Mouse (Mus musculus) embryonic facial prominence, embryonic 11.5 days (tissue): ENCODE data around the gene Zfand6. TPM values are rescaled to one million over a fixed set of nuclear protein-coding genes. Genes with fewer than 3 reads are reported as not detected.

ENCODE experiments used
- ATAC-seq: fragments of 200-750 bp; cut with Nextera tagmentation; replicated peaks from 2 replicates; pipeline ENCODE4 v1.8.0; 2017; ENCODE audit warnings: low read depth; ENCODE audit not compliant: insufficient number of reproducible peaks, low FRiP score, low TSS enrichment
- DNase-seq: peaks from one replicate; pipeline ENCODE4 v3.0.0-alpha.2; 2015; ENCODE audit warnings: low spot score
- H3K27ac ChIP-seq: fragments of 300-500 bp; sonication (generic); replicated peaks from 2 replicates; pipeline ENCODE4 v1.5.1; 2014; ENCODE audit warnings: mild to moderate bottlenecking, low read depth, low read length, control low read depth
- H3K27me3 ChIP-seq: fragments of 300-500 bp; sonication (generic); 2 replicates; pipeline ENCODE4 v1.6.1; 2014; ENCODE audit warnings: mild to moderate bottlenecking, low read length, moderate library complexity, mixed read lengths; ENCODE audit not compliant: control insufficient read depth, insufficient read depth
- H3K36me3 ChIP-seq: fragments of 300-500 bp; sonication (generic); replicated peaks from 2 replicates; pipeline ENCODE4 v1.6.1; 2014; ENCODE audit warnings: low read depth, mild to moderate bottlenecking, low read length, moderate library complexity, mixed read lengths; ENCODE audit not compliant: control insufficient read depth, insufficient read depth
- H3K4me1 ChIP-seq: fragments of 300-500 bp; sonication (generic); 2 replicates; pipeline ENCODE4 v1.6.1; 2014; ENCODE audit warnings: low read length, mixed read lengths; ENCODE audit not compliant: control insufficient read depth, insufficient read depth
- H3K4me2 ChIP-seq: fragments of 300-500 bp; sonication (generic); 2 replicates; pipeline ENCODE4 v1.6.1; 2014; ENCODE audit warnings: low read depth, mild to moderate bottlenecking, control low read depth, low read length, moderate library complexity
- H3K4me3 ChIP-seq: fragments of 300-500 bp; sonication (generic); 2 replicates; pipeline ENCODE4 v1.5.1; 2014; ENCODE audit warnings: low read depth, low read length, control low read depth
- H3K9ac ChIP-seq: fragments of 300-500 bp; sonication (generic); replicated peaks from 2 replicates; pipeline ENCODE4 v1.6.1; 2014; ENCODE audit warnings: mild to moderate bottlenecking, control low read depth, low read length
- H3K9me3 ChIP-seq: fragments of 300-500 bp; sonication (generic); replicated peaks from 2 replicates; pipeline ENCODE4 v1.6.1; 2016; ENCODE audit warnings: mild to moderate bottlenecking, low read length, inconsistent platforms, mixed read lengths; ENCODE audit not compliant: control insufficient read depth
- WGBS: fragments of 180-500 bp; shearing (Covaris S2); extraction: QIAGEN DNeasy Blood & Tissue Kit; methylation state at CpG from one replicate; pipeline ENCODE4 v1.1.7; 2014; 5-methylcytosine and 5-hydroxymethylcytosine counted together
- polyA plus RNA-seq: library from polyadenylated mRNA; unstranded; fragments of >200 nt; fragmentation: Nextera tagmentation; extraction: Ambion mirVana; gene quantifications from 2 replicates; pipeline ENCODE4 v1.2.1, GENCODE M21; 2014

Gene Zfand6
- polyA plus RNA-seq, 1 experiment from 2014 or later, result 237 TPM

GRCm38 (mm10) chr7:84579769-84580168 is 110.0 kb downstream of the Zfand6 start:
- WGBS, result 75% methylated on average over 1 of the region's 1 CpGs
- Histone ChIP-seq H3K27me3 (no peaks in the 10 kb centered on the region), H3K4me3 (no peak overlapping the region), H3K9ac (no peak overlapping the region), H3K36me3 (no peaks in the 10 kb centered on the region), H3K9me3 (no peaks in the 10 kb centered on the region), H3K4me2 (no peak overlapping the region), H3K27ac (no peak overlapping the region), H3K4me1 (no peaks in the 10 kb centered on the region)
- ATAC-seq, result no peak
- no peak for DNase-seq

- no peaks in the 10 kb centered on the region for H3K27me3 ChIP-seq
- WGBS, result 83% methylated on average over 1 of the region's 1 CpGs
- no peaks in the 10 kb centered on the region for H3K4me1 ChIP-seq
- no peaks in the 10 kb centered on the region for H3K36me3 ChIP-seq
- H3K9ac ChIP-seq, result no peak overlapping the region
- no peak overlapping the region for H3K4me2 ChIP-seq
- H3K9me3 ChIP-seq, result no peaks in the 10 kb centered on the region
- no peak overlapping the region for H3K27ac ChIP-seq
- DNase-seq, result no peak
- no peak overlapping the region for H3K4me3 ChIP-seq
- no peak for ATAC-seq
These were observed 110.9 kb downstream of the Zfand6 start for GRCm38 (mm10) chr7:84578841-84579240.

GRCm38 (mm10) chr7:84577034-84577433 is 112.7 kb downstream of the Zfand6 start:
- Histone ChIP-seq H3K27ac (no peak overlapping the region), H3K27me3 (no peaks in the 10 kb centered on the region), H3K36me3 (no peaks in the 10 kb centered on the region), H3K9ac (no peak overlapping the region), H3K4me1 (no peaks in the 10 kb centered on the region), H3K4me2 (no peak overlapping the region), H3K4me3 (no peak overlapping the region), H3K9me3 (no peaks in the 10 kb centered on the region)
- ATAC-seq (no peak), DNase-seq (no peak)
- 76% methylated on average over 2 of the region's 2 CpGs for WGBS

GRCm38 (mm10) chr7:84566200-84566599 is 123.6 kb downstream of the Zfand6 start:
- H3K9ac ChIP-seq, result no peak overlapping the region
- H3K27ac ChIP-seq, result no peak overlapping the region
- no peak for ATAC-seq
- H3K36me3 ChIP-seq, result no peaks in the 10 kb centered on the region
- no peaks in the 10 kb centered on the region for H3K4me1 ChIP-seq
- no peaks in the 10 kb centered on the region for H3K27me3 ChIP-seq
- H3K9me3 ChIP-seq, result no peaks in the 10 kb centered on the region
- H3K4me3 ChIP-seq, result no peak overlapping the region
- no peak overlapping the region for H3K4me2 ChIP-seq
- 63% methylated on average over 6 of the region's 6 CpGs for WGBS
- no peak for DNase-seq

- no peak for ATAC-seq
- H3K27me3 ChIP-seq, result no peaks in the 10 kb centered on the region
These were observed 125.5 kb downstream of the Zfand6 start for GRCm38 (mm10) chr7:84564236-84564635.

More at GRCm38 (mm10) chr7:84564236-84564635, 125.5 kb downstream of the Zfand6 start:
- H3K4me3 ChIP-seq, result no peak overlapping the region
- no peak for DNase-seq
- no peaks in the 10 kb centered on the region for H3K9me3 ChIP-seq
- no peak overlapping the region for H3K9ac ChIP-seq
- no peaks in the 10 kb centered on the region for H3K36me3 ChIP-seq
- WGBS, result 90% methylated on average over 3 of the region's 3 CpGs
- H3K27ac ChIP-seq, result no peak overlapping the region
- H3K4me1 ChIP-seq, result no peaks in the 10 kb centered on the region
- no peak overlapping the region for H3K4me2 ChIP-seq

Other genes starting within 250 kb of the Zfand6 start
- 0.04 and 0.18 TPM in 2 replicates for gene Gm2115, start 161.0 kb downstream of the Zfand6 start, polyA plus RNA-seq
- 1.8 and 2.4 TPM in 2 replicates for gene Fah, start 83.2 kb downstream of the Zfand6 start, polyA plus RNA-seq
- not detected in 2 replicates for gene Olfr291, start 163.6 kb upstream of the Zfand6 start, polyA plus RNA-seq